Mouse (Mus musculus) layer of hippocampus, adult 2 months (tissue): Measurements from ENCODE around the gene Cntrl. TPM values are rescaled to one million over a fixed set of nuclear protein-coding genes. Genes with fewer than 3 reads are reported as not detected.

Experiments used
- DNase-seq, 2 experiments: peaks; one replicate each; pipeline ENCODE4 v3.0.0; 2022; ENCODE audit warnings: low spot score in 2 of 2
- H3K27ac ChIP-seq: fragments of 200-600 bp; 2 replicates; pipeline ENCODE4 v1.8.1; 2022
- H3K4me3 ChIP-seq: fragments of 200-600 bp; 2 replicates; pipeline ENCODE4 v1.8.1; 2022; ENCODE audit warnings: mild to moderate bottlenecking
- CTCF ChIP-seq: fragments of 200-600 bp; conservative IDR thresholded peaks from 2 replicates; pipeline ENCODE4 v1.8.1; 2022; ENCODE audit warnings: antibody characterized with exemption, mild to moderate bottlenecking, moderate library complexity
- long read RNA-seq, 2 experiments: library from polyadenylated mRNA; stranded (forward); transcript quantifications; one replicate each; pipeline ENCODE4 v2.0.0; 2021; ENCODE audit warnings: borderline mapping rate in 2 of 2
- total RNA-seq, 2 experiments: library from RNA; stranded (reverse); gene quantifications; 2 replicates each; pipeline ENCODE4 v1.2.3; 2021

Cntrl gene
- total RNA-seq = 10 to 100 TPM in 1 of 2 experiments, 1 to 10 TPM in 1; 9.2 to 12.9 TPM
- long read RNA-seq, experiment 1, full-length matches to known transcripts = 1 of 4 reads
- long read RNA-seq, experiment 1, partial matches to known transcripts = 1 of 4 reads
- long read RNA-seq, experiment 1, other reads (novel, unspliced or antisense) = 2 of 4 reads
- long read RNA-seq, experiment 2, partial matches to known transcripts = 0 of 4 reads
- long read RNA-seq, experiment 2, other reads (novel, unspliced or antisense) = 4 of 4 reads

GRCm38 (mm10) chr2:35109141-35109923 lies at the start of gene Cntrl:
TSS of gene Cntrl (plus strand) at chr2:35109492.
- no peak for TF ChIP-seq CTCF
- H3K4me3 ChIP-seq = peak within 1 kb of the TSS; percentile 94
- H3K27ac ChIP-seq = peak within 1 kb of the TSS; percentile 95
- peak; percentile 90 for DNase-seq

DNA sequence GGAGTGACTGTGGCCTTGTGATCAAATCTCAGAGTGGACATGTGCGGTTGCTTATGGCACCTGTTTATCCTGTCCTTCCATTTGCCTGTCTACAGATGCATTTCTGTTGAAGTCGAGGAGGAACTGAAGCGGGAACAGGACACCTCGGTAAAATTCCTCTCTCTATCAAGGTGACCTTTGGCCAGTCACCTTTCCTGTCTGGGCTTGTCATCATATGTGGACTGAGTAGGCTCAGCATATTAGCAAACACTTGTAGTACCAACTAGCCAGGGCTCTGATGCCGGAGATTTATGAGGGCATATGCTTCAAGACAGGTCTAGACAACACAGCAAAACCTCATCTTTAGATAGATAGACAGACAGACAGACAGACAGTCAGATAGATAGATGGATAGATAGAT lies 49.0 kb upstream of the Cntrl start:
- TF ChIP-seq CTCF = no peak
- DNase-seq = no peak
- no peak overlapping the region for H3K4me3 ChIP-seq
- H3K27ac ChIP-seq = no peak overlapping the region

GRCm38 (mm10) chr2:35060897-35061296 lies 48.4 kb upstream of the Cntrl start:
- Histone ChIP-seq H3K4me3 (no peak overlapping the region), H3K27ac (no peak overlapping the region)
- DNase-seq = no peak
- TF ChIP-seq CTCF = no peak

- no peak within 1 kb of the TSS for H3K4me3 ChIP-seq
- no peak for TF ChIP-seq CTCF
- H3K27ac ChIP-seq = no peak within 1 kb of the TSS
- no peak for DNase-seq
Observed at GRCm38 (mm10) chr2:35061338-35061737, 48.0 kb upstream of the Cntrl start, which contains the start of gene Hc. TSS of gene Hc (minus strand) at chr2:35061438.

- no peak overlapping the region for H3K27ac ChIP-seq
- H3K4me3 ChIP-seq = no peak overlapping the region
- DNase-seq = no peak
- TF ChIP-seq CTCF = no peak
Observed at GRCm38 (mm10) chr2:35063333-35064030, 45.8 kb upstream of the Cntrl start.

GRCm38 (mm10) chr2:35066525-35067082 lies 42.7 kb upstream of the Cntrl start:
- Histone ChIP-seq H3K27ac (no peak overlapping the region), H3K4me3 (no peak overlapping the region)
- no peak for DNase-seq
- TF ChIP-seq CTCF = no peak

DNA sequence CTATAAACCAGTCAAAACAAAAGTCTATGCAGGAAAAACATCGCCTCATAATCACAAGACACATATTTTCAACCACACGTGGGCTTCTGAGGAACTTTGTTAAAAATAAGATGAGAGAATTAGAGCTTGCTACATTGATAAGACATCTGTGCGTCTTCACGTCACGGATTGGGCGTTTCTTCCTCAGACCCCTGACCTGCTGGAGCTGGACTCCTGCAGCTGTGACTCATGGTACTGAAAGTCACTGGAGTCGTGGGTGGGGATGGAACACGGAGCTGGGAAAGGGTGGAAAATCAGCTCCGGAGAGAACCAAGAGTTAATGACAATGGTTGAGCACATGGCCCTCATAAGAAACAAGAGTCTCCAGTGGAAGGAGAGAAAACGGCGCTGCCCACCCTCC lies 42.2 kb upstream of the Cntrl start:
- H3K4me3 ChIP-seq = no peak overlapping the region
- TF ChIP-seq CTCF = no peak
- no peak for DNase-seq
- H3K27ac ChIP-seq = no peak overlapping the region

DNA sequence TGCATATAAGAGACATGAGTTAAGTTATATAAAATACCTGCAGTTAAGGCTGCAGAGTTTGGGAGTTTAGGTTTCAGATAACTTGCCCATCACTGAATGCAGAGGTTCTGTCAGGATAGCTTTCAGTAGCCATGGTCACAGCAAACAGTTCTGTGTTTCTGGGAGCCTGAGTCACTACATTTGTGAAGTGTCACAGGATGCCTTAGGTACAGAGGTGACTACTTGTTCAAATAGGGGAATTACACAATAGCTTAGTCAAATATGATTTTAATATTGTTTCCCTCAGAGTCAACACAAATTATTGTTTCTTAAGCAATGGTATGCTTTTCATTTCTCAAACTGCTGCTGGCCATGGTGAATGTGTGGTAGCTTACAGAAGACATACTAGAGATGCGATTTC lies 40.2 kb upstream of the Cntrl start:
- no peak for DNase-seq
- TF ChIP-seq CTCF = no peak
- H3K27ac ChIP-seq = no peak overlapping the region
- no peak overlapping the region for H3K4me3 ChIP-seq

- no peak overlapping the region for H3K27ac ChIP-seq
- no peak for TF ChIP-seq CTCF
Observed at GRCm38 (mm10) chr2:35070275-35070674, 39.0 kb upstream of the Cntrl start.

GRCm38 (mm10) chr2:35072547-35072946 lies 36.7 kb upstream of the Cntrl start:
- H3K4me3 ChIP-seq = no peak overlapping the region
- no peak for DNase-seq
- no peak for TF ChIP-seq CTCF
- no peak overlapping the region for H3K27ac ChIP-seq

More at GRCm38 (mm10) chr2:35070275-35070674, 39.0 kb upstream of the Cntrl start:
- H3K4me3 ChIP-seq = no peak overlapping the region
- DNase-seq = no peak

DNA sequence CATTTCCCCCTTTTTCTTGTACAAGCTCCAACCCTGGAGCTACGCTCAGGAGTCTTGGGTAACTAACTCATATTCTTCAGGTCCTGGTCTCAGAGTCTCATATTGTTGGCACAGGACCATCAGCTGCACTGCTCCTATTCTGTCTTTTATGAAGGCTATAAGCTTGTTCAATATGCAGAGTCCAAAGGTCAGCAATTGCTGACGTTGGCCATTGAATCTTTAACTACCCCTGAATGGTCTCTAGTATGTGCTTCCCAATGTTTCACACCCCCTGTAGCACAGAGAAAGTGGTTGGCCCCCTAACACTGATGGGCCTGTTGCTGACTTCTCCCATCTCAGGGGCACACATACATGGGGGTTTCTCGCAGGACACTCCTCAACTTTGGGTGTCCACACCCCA lies 35.0 kb upstream of the Cntrl start:
- Histone ChIP-seq H3K4me3 (no peak overlapping the region), H3K27ac (no peak overlapping the region)
- DNase-seq = no peak
- TF ChIP-seq CTCF = no peak

DNA sequence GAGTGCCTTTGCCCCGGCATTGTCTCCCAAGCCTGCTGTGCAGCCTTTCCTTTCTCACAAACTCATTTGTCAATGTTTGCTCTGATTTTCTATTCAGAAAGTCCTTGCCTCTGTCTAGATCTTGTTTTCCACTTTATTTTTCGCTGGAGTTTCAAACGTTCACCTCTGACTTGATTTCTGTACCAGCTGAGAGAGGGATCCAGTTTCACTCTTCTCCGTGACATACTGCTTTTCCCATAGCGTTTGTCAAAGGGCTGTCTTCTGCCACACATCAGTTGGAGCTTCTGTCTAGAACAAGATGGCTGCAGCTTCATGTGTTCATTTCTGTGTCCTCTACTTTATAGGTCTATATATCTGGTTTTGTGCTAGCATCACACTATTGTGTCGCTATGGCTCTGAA lies 30.1 kb upstream of the Cntrl start:
- TF ChIP-seq CTCF = no peak
- no peak overlapping the region for H3K27ac ChIP-seq
- DNase-seq = no peak
- H3K4me3 ChIP-seq = no peak overlapping the region

- no peak for TF ChIP-seq CTCF
- Histone ChIP-seq H3K27ac (no peak overlapping the region), H3K4me3 (no peak overlapping the region)
- peak in 1 of 2 experiments; percentile 53 for DNase-seq
Observed at GRCm38 (mm10) chr2:35087418-35087817, 21.9 kb upstream of the Cntrl start.
